Mouse (Mus musculus) cortical plate, adult 2 months (tissue): ENCODE data around the gene Ugt1a2.

Experiments used
- CTCF ChIP-seq: fragments of 200-500 bp; IDR thresholded peaks from 2 replicates; pipeline ENCODE4 v1.5.1; 2011; ENCODE audit warnings: mild to moderate bottlenecking, control low read depth, low read length; ENCODE audit not compliant: insufficient read depth; ENCODE audit errors: extremely low read depth
- POLR2A ChIP-seq: fragments of 200-500 bp; IDR thresholded peaks from 2 replicates; pipeline ENCODE4 v1.6.1; 2011; ENCODE audit warnings: mild to moderate bottlenecking, low read length, control low read depth; ENCODE audit not compliant: insufficient read depth; ENCODE audit errors: extremely low read depth

DNA sequence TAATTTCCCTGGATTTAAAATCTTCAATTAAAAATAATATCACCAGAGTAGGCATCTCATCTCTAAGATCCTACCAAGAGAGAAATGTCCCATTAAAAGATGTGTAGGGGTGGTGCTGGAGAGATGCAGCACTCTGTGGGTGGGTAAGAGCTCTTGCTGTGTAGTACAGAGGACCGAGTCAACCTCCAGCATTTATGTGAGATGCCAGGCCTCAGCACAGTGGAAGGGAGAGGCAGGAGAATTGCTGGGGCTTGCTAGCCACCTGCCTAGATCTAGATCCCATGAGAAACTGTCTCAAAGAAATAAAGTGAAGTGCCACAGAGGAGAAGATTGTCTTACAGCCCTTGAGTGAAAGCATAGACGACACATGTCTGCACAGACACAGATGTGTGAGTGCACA, 16.1 kb downstream of the Ugt1a2 start:
- TF ChIP-seq CTCF: no peak
- TF ChIP-seq POLR2A: no peak
